Mouse (Mus musculus) embryo, embryonic 10.5 days (tissue): ENCODE measurements around the gene Olfr1393.
"Not testable (repeated sequence)": the region's sequence is repeated elsewhere in the genome, so short reads cannot be mapped to it uniquely, and the experiment has no call there.

Experiments used
- DNase-seq: peaks from one replicate; pipeline ENCODE4 v3.0.0-alpha.2; 2015; ENCODE audit warnings: low spot score

The Olfr1393 gene

DNA sequence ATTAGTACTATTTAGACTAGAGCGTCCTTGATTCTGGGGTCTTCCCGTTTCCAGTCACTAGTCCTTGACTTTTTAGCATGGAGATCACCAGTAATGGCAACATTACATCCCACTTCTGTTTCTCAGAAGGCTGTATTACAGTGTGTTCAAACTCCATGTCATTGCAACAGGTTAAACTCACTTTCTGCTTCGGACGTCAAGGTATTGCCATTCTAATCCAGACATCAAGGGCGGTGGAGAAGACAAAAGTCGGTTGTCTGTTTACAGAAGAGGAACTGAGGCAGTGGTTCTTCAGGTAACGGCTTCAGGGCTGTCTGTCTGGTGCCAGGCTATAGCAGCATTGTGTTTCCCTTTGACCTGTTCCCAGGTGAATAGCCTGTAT lies 26.7 kb upstream of the Olfr1393 start:
- no peak for DNase-seq

GRCm38 (mm10) chr11:49252048-49252447 lies 26.1 kb upstream of the Olfr1393 start:
- DNase-seq: no peak

GRCm38 (mm10) chr11:49253035-49253434 lies 25.1 kb upstream of the Olfr1393 start:
- no peak for DNase-seq

DNA sequence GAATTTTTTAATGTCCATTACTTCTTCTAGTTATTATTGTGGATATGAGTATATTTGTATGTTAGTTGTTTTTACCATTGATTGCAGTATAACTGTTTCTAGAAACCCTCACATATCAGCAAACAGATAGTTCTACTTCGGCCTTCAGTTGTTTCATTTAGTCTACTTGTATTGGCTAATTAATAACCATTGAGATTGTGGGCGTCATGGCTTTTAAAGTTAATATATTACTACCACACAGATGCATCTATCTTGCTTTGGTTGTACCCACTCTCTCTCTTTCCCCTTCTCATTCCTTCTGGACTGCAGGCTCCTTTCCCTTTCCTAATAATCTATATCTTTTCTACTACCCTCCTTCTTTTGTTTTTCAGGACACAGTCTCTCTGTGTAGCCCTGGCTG lies 18.8 kb upstream of the Olfr1393 start:
- DNase-seq: no peak

DNA sequence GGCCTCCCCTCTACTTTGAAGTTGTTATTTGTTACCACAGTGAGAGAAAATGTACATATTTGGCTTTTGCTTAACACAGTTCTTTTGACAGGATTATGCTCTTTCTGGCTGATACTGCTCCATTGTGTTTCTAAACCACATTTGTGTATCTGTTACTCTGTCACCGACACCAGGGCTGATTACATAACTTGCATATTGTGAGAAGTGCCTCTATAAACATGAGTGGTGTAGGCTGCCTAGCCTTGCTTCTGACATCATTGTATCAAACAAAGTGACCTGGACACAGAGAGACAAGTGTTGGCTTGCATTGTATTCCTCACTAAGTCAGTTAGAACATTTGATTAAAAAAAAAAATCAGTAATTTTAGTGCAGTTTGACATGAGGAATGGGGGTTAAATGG lies 18.3 kb upstream of the Olfr1393 start:
- DNase-seq: no peak

GRCm38 (mm10) chr11:49260598-49261312 lies 17.3 kb upstream of the Olfr1393 start:
- no peak for DNase-seq

DNA sequence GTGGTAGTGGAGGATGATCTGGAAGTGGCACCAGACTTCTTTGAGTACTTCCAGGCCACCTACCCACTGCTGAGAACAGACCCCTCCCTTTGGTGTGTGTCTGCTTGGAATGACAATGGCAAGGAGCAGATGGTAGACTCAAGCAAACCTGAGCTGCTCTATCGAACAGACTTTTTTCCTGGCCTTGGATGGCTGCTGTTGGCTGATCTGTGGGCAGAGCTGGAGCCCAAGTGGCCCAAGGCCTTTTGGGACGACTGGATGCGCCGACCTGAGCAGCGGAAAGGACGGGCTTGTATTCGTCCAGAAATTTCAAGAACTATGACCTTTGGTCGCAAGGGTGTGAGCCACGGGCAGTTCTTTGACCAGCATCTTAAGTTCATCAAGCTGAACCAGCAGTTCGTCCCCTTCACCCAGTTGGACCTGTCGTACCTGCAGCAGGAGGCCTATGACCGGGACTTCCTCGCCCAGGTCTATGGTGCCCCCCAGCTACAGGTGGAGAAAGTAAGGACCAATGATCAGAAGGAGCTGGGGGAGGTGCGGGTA lies 16.7 kb upstream of the Olfr1393 start:
- DNase-seq: no peak

DNA sequence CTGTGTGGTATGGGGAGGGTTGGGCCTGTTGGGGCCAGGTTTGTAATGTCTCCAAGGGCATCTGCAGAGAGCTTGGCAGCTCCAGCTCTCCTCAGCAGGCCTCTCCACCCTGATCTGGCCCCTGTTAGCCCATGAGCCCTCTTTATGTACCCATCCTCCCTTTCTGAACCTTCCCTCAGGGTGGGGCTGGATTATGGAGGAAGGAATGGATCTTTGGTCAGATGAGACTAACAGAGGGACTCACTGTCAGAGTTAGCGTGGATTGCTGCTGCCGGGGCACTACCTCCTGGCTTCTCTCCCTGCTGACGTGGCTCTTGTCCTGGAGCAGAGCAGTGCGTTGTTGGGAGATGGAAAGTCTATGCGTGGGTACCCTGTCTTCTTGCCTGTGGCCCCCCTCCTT lies 15.8 kb upstream of the Olfr1393 start:
- DNase-seq: no peak

- no peak for DNase-seq
Measured at GRCm38 (mm10) chr11:49263149-49263548, 15.0 kb upstream of the Olfr1393 start.

GRCm38 (mm10) chr11:49264081-49264480 lies 14.0 kb upstream of the Olfr1393 start:
- DNase-seq: no peak

DNA sequence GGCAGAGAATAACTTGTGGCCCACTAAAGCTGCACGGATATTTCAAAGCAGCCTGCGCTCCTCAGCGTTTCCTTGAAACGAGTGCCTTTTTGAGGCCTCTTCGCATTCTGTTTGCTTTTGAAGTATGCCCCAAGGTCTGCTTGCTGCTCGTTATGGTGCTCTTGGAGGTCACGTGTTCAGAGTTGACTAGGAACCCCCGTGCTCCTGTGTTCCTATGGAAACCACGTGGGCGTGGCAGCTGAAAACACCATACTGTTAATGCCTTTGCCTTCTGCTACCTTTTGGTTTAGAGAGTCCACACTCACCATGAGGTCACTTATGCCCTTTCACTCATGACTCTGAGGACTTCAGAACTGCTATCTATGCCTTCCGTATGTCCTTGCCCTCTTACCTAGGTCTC lies 13.5 kb upstream of the Olfr1393 start:
- DNase-seq: no peak

- no peak for DNase-seq
Measured at GRCm38 (mm10) chr11:49265101-49265500, 13.0 kb upstream of the Olfr1393 start.

GRCm38 (mm10) chr11:49266671-49267070 lies 11.4 kb upstream of the Olfr1393 start:
- DNase-seq: no peak

GRCm38 (mm10) chr11:49267316-49267715 lies 10.8 kb upstream of the Olfr1393 start:
- no peak for DNase-seq

GRCm38 (mm10) chr11:49267970-49268579 lies 10.0 kb upstream of the Olfr1393 start:
- no peak for DNase-seq

GRCm38 (mm10) chr11:49269761-49270160 lies 8.3 kb upstream of the Olfr1393 start:
- no peak for DNase-seq

DNA sequence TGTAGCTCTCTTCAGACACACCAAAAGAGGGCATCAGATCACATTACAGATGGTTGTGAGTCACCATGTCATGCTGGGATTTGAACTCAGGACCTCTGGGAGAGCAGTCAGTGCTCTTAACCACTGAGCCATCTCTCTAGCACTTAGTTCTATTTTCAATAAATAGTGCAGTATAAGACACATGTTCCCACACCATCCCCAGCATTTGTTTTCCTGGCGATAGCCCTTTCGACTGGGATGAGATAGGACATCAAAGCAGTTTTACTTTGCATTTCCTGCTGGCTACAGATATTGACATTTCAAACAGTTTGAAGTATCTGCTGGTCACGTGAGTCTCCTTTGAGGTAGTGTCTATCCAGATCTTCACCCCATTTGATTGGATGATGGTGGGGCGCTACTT lies 7.7 kb upstream of the Olfr1393 start:
- DNase-seq: no peak

DNA sequence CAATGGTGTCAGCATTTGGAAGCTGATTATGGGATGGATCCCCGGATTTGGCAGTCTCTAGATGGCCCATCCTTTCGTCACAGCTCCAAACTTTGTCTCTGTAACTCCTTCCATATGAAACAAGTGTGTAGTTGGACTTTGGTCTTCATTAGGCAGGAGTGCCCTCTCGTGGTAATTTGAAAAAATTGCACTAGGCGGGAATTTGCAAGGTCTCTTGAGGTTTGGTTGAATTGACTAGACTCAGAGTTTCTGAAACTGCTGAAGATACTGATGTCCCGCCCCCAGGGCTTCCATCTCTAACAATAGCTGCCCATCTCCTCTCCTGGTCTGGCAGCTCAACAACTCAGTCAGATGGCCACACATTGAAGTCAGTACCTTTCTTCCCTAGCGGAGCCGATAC lies 6.8 kb upstream of the Olfr1393 start:
- peak; percentile 86 for DNase-seq

- DNase-seq: no peak
Measured at GRCm38 (mm10) chr11:49273834-49274519, 4.1 kb upstream of the Olfr1393 start.

DNA sequence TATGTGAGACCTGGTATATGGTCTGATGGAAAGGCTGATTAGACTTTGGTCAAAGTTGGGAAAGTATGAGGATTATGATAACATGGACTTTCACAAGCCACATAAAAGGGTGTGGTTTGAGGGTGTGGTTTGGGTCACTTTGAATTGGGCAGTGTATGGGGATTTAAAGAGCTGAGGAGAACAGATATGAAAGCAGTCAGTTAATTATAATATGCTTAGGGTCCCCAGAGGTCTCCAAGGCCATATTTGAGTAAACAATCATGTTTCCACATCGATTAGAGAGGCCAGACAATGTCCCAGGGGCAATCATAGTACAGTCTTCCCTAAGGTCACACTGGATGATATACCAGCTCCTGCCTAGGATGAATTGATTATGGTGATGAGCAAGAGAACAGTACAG lies 6.9 kb downstream of the Olfr1393 start, which contains the start of gene Olfr1392:
TSS of gene Olfr1392 (plus strand) at position 301 of the 400 bp plus-strand sequence.
- DNase-seq: not testable (repeated sequence)

- DNase-seq: no peak
Measured at GRCm38 (mm10) chr11:49287251-49287650, 9.1 kb downstream of the Olfr1393 start.

DNA sequence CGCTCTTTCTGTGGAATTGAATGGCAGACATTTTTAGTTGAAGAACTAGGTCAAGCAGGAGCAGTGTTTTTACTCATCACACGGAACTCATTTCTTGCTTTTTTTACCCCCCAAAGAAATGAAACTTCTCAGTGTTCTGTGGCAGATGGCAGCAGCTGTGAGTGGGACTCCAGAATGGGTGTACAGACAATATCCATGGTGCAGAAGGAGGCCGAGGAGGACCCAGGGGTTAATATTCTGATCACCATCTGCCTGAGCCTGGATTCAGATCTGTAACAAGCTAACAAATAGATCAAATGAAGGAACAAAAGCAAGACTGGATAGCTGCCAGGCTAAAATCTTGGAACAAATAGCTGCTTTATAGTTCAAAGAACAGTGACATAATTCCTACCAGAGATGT lies 14.7 kb downstream of the Olfr1393 start:
- DNase-seq: no peak

- DNase-seq: no peak
Measured at GRCm38 (mm10) chr11:49304441-49304840, 26.3 kb downstream of the Olfr1393 start, which contains the start of gene Olfr10. Olfr10 (plus strand) TSS chr11:49304741.
